ENCODE assay signal across 20 mouse cellular contexts in genomic region chr9:121667822-121668221, GRCm38 (mm10). TPM values are rescaled to one million over a fixed set of nuclear protein-coding genes. Genes with fewer than 3 reads are reported as not detected.
DNase-seq lines count a peak whose midpoint lies in the region; ATAC-seq and TF ChIP-seq lines count a peak whose summit lies in the region.
"Had no signal": no experiment of that assay in that cellular context is flagged by ENCODE, and none has a peak within 500 bp of the region (broad histone marks: within the 10 kb centered on the region; RNA-seq: fewer than 3 reads in every experiment).

No protein-coding gene starts in this region.

- peaks cover 41% of the 10 kb centered on the region for H3K27me3 ChIP-seq in liver, postnatal 0 days (ENCODE audit: insufficient read depth, low read length)

- H3K9ac ChIP-seq in liver, postnatal 0 days (replicated peaks), result no peak overlapping the region
- H3K9ac ChIP-seq: embryonic facial prominence, embryonic 15.5 days; neural tube, embryonic 15.5 days had no signal

- no peak for TF ChIP-seq CTCF in liver, postnatal 0 days (IDR thresholded peaks at IDR 0.05; ENCODE audit: low read depth)

- H3K4me2 ChIP-seq in liver, postnatal 0 days (ENCODE audit: low read depth, low read length), result peak overlapping the region; percentile 40; the same call in 1 of the 2 replicates
- H3K4me2 ChIP-seq: embryonic facial prominence, embryonic 15.5 days; limb, embryonic 12.5 days; neural tube, embryonic 15.5 days had no signal

- H3K4me1 ChIP-seq in liver, postnatal 0 days (ENCODE audit: insufficient read depth), result peaks cover 24% of the 10 kb centered on the region

- no peak for DNase-seq in frontal cortex, postnatal 10 days (ENCODE audit: low spot score in 2 of 2)
- DNase-seq in liver, postnatal 0 days, result no peak
- no peak for DNase-seq in liver
- DNase-seq in brain, adult 2 months (ENCODE audit: low read depth, low spot score), result peak; percentile 60
- DNase-seq in cerebellum, postnatal 36 days, result no peak
- no peak for DNase-seq in spleen, postnatal 4 days (ENCODE audit: low spot score in 2 of 2)
- DNase-seq: cerebellum, adult 11-12 months; kidney, adult 8-10 months; lung, adult 18-20 months; thymus, postnatal 36 days had no signal

- H3K36me3 ChIP-seq in liver, postnatal 0 days (replicated peaks; ENCODE audit: insufficient read depth, low read length), result no peaks in the 10 kb centered on the region
- H3K36me3 ChIP-seq: embryonic facial prominence, embryonic 15.5 days; limb, embryonic 12.5 days; neural tube, embryonic 15.5 days had no signal

- H3K27ac ChIP-seq in liver, postnatal 0 days (ENCODE audit: low read depth), result no peak overlapping the region
- H3K27ac ChIP-seq: embryonic facial prominence, embryonic 15.5 days; macrophage; neural tube, embryonic 15.5 days had no signal

- no peaks in the 10 kb centered on the region for H3K9me3 ChIP-seq in liver, postnatal 0 days (ENCODE audit: low read length)
- H3K9me3 ChIP-seq: embryonic facial prominence, embryonic 15.5 days; limb, embryonic 12.5 days; neural tube, embryonic 15.5 days had no signal

- peak; percentile 19 for ATAC-seq in frontal cortex, adult (ENCODE audit: low TSS enrichment)
- no peak for ATAC-seq in liver, postnatal 0 days
- ATAC-seq in granulocyte monocyte progenitor cell, adult 5-6 weeks (replicated peaks; ENCODE audit: poor library complexity, severe bottlenecking), result peak; percentile 45
- ATAC-seq: Patski had no signal

- no peak for TF ChIP-seq EP300 in liver, postnatal 0 days (IDR thresholded peaks at IDR 0.05; ENCODE audit: low read depth)

- no peak overlapping the region for H3K4me3 ChIP-seq in liver, postnatal 0 days (ENCODE audit: low read depth, low read length)
- H3K4me3 ChIP-seq: embryonic facial prominence, embryonic 15.5 days; limb, embryonic 12.5 days; neural tube, embryonic 15.5 days had no signal

- WGBS in liver, postnatal 0 days (ENCODE audit: insufficient replicate concordance), result 59% methylated on average over 11 of the region's 11 CpGs

RNA-seq across cellular contexts. Expression of gene Vipr1, which starts 25.3 kb away (rescaled TPM):
- polyA plus RNA-seq in liver, postnatal 0 days (2015; fragmentation: Nextera tagmentation; extraction: Ambion mirVana), result 3.1 and 3.4 TPM in 2 replicates
- total RNA-seq in granulocyte monocyte progenitor cell, adult 5-6 weeks (2014; fragmentation: Nextera tagmentation), result not detected in 2 replicates
- not detected in 2 replicates for total RNA-seq in granulocyte monocyte progenitor cell, adult 5-6 weeks (2017)
- polyA plus RNA-seq: Patski had no signal

RNA-seq across cellular contexts. Expression of gene Lyzl4, which starts 25.9 kb away (rescaled TPM):
- polyA plus RNA-seq in liver, postnatal 0 days (2015; fragmentation: Nextera tagmentation; extraction: Ambion mirVana), result 0.12 TPM in 2 replicates
- total RNA-seq in granulocyte monocyte progenitor cell, adult 5-6 weeks (2014; fragmentation: Nextera tagmentation), result not detected in 2 replicates
- total RNA-seq in granulocyte monocyte progenitor cell, adult 5-6 weeks (2017), result not detected in 2 replicates
- total RNA-seq: hematopoietic stem cell, adult 5-6 weeks; monocyte, adult 5-6 weeks had no signal
- polyA plus RNA-seq: heart, embryonic 14.5 days; limb, embryonic 12.5 days; neural tube, embryonic 15.5 days; Patski had no signal

RNA-seq across cellular contexts. Expression of gene Sec22c, which starts 37.5 kb away (rescaled TPM):
- 3.6 and 4.4 TPM in 2 replicates for polyA plus RNA-seq in liver, postnatal 0 days (2015; fragmentation: Nextera tagmentation; extraction: Ambion mirVana)
- total RNA-seq in granulocyte monocyte progenitor cell, adult 5-6 weeks (2014; fragmentation: Nextera tagmentation), result 14.7 and 18.2 TPM in 2 replicates
- 4.7 and 10.5 TPM in 2 replicates for total RNA-seq in granulocyte monocyte progenitor cell, adult 5-6 weeks (2017)

RNA-seq across cellular contexts. Expression of gene Ss18l2, which starts 42.3 kb away (rescaled TPM):
- 112 and 119 TPM in 2 replicates for polyA plus RNA-seq in liver, postnatal 0 days (2015; fragmentation: Nextera tagmentation; extraction: Ambion mirVana)
- 25.7 and 67.5 TPM in 2 replicates for total RNA-seq in granulocyte monocyte progenitor cell, adult 5-6 weeks (2014; fragmentation: Nextera tagmentation)
- 44.9 and 59.5 TPM in 2 replicates for total RNA-seq in granulocyte monocyte progenitor cell, adult 5-6 weeks (2017)

RNA-seq across cellular contexts. Expression of gene Nktr, which starts 51.1 kb away (rescaled TPM):
- 14.9 and 17.3 TPM in 2 replicates for polyA plus RNA-seq in liver, postnatal 0 days (2015; fragmentation: Nextera tagmentation; extraction: Ambion mirVana)
- 140 and 176 TPM in 2 replicates for total RNA-seq in granulocyte monocyte progenitor cell, adult 5-6 weeks (2014; fragmentation: Nextera tagmentation)
- 130 and 131 TPM in 2 replicates for total RNA-seq in granulocyte monocyte progenitor cell, adult 5-6 weeks (2017)
